Mouse (Mus musculus): ENCODE data around the gene Ggct. TPM values are rescaled to one million over a fixed set of nuclear protein-coding genes. Genes with fewer than 3 reads are reported as not detected.

Gene Ggct
- total RNA-seq (2021): 10 to 100 TPM; 33.3 to 42.4 TPM
- long read RNA-seq, experiment 1, transcript Ggct-202 (4 exons, 3,960 nt): major isoform, 9 of 10 reads
- long read RNA-seq, experiment 1, partial matches to known transcripts: 0 of 10 reads
- long read RNA-seq, experiment 1, other reads (novel, unspliced or antisense): 1 of 10 reads
- long read RNA-seq, experiment 2, transcript Ggct-202 (4 exons, 3,960 nt): major isoform, 19 of 21 reads
- long read RNA-seq, experiment 2, partial matches to known transcripts: 0 of 21 reads
- long read RNA-seq, experiment 2, other reads (novel, unspliced or antisense): 1 of 21 reads

GRCm38 (mm10) chr6:54992734-54993260 lies at the start of gene Ggct:
TSS of gene Ggct (minus strand) at chr6:54992950.
- DNase-seq (ENCODE audit: low spot score in 2 of 2): peak; percentile 92 to 95

DNA sequence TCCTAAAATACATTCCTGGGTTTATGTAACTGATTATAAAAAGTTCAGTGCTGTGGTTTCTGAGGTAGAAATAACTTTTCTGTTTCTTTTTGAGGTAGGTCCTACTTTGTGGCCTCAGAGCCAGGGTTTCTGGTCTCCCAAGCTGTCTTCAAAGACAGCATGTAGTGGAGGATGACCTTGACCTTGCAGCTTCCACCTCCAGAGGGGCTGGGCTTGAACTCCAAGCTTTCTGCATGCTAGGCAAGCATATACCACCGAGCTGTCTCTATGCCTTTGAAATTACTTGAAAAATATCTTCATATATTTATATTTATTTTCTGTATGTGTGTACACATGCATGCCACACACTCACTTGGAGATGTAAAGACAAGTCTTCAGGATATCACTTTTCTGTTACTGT lies 47.3 kb upstream of the Ggct start:
- no peak for DNase-seq (ENCODE audit: low spot score in 2 of 2)

DNA sequence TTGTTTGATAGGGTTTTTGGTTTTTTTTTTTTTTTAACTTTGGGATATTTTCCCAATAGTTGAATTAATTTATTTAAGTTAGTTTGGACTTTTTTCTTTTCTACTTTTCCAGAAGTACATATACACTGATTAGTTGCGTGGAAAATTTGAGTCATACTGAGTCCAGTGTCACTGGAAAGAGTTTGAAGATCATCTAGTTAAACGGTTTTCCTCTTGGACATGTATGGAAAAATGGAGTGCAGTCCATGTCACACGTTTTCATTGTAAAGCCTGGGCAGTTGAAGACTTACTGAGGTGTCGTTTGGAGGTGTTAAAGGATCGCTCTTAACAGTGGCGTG lies 46.7 kb upstream of the Ggct start:
- no peak for DNase-seq (ENCODE audit: low spot score in 2 of 2)

DNA sequence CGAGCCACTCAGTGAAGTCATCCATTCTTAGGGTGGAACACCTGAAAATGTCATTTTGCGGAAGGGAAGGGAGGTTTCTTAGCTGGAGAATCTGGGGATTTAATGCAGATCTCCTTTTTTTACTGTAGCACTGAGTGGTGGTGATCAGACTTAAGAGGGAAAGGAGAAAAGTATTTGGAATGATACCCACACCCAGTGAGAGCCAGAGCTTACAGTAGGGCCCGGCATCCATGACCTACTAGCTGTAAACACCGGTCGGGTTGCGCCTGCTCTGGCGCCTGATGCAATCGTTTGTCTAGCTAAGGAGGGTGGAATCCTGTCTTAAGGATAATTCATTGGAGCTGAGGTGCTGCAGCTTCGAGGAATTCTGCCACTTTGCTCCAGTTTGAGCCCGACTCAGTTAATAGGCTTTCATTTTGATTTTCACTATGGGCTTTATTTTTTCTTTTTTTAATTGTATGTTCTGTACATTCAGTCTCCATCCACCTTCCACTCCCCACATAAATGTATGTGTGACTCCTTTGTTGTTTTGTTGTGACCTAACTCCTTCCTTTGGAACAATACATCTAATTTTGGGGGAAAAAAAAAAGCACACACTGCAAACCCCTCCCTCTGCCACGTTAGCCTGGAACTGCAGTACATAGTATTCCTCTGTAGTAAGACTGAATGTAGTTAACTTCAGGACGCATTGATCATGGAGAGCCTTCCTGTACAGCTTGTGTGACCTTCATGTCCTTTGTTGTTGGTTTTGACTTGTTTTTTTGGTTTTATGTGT lies 46.1 kb upstream of the Ggct start:
- DNase-seq (ENCODE audit: low spot score in 2 of 2): no peak

- peak; percentile 80 to 88 for DNase-seq (ENCODE audit: low spot score in 2 of 2)
These were observed 45.3 kb upstream of the Ggct start, which contains the start of gene Gars for GRCm38 (mm10) chr6:55037799-55038670. TSS of gene Gars (plus strand) at chr6:55038007.

- DNase-seq (ENCODE audit: low spot score in 2 of 2): no peak
These were observed 44.0 kb upstream of the Ggct start for GRCm38 (mm10) chr6:55036731-55037130.

DNA sequence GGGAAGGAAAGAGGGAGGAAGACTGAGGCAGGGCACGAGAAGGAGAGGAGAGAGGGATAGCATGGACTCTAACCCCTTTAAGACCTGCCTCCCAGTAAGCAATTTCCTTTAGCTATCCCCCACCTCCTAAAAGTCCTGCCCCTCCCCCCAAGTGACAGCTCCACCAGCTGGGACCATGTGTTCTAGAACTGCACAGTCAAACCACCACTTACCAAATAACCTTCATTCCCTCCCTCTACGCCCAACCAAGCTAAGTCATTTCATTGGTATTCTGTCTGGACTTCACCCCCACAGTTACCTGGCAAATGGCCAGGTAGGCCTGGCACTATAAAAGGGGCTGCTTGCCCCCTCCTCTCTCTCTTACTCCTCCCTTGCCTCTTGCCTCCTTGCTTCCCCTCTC lies 34.9 kb upstream of the Ggct start:
- DNase-seq (ENCODE audit: low spot score in 2 of 2): no peak

- no peak for DNase-seq (ENCODE audit: low spot score in 2 of 2)
These were observed 29.1 kb upstream of the Ggct start for GRCm38 (mm10) chr6:55021806-55022205.

- no peak for DNase-seq (ENCODE audit: low spot score in 2 of 2)
These were observed 25.7 kb upstream of the Ggct start for GRCm38 (mm10) chr6:55018417-55018816.

- peak; percentile 45 to 75 for DNase-seq (ENCODE audit: low spot score in 2 of 2)
These were observed 24.2 kb upstream of the Ggct start for GRCm38 (mm10) chr6:55016710-55017583.

- peak in 1 of 2 experiments; percentile 53 for DNase-seq (ENCODE audit: low spot score in 2 of 2)
These were observed 23.5 kb upstream of the Ggct start for GRCm38 (mm10) chr6:55016236-55016635.

DNA sequence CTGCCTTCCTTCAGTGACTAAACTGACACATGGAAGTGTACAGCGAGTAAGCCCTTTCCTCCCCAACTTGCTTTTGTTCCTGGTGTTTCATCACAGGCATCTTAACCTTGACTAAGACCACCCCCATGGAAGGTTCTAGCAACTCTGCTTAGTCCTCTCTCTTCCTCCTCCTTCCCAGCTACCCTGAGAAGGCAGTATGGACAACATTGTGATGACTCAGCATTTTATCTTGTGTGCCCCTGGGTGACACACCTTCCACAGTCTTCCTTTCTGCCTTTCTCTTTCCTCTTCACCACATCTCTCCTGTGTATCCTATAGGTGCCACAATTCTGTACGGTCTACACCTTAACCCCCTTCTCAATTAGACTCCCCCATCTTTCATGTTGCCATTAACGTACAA lies 21.4 kb upstream of the Ggct start:
- DNase-seq (ENCODE audit: low spot score in 2 of 2): no peak

GRCm38 (mm10) chr6:55012516-55012915 lies 19.8 kb upstream of the Ggct start:
- DNase-seq (ENCODE audit: low spot score in 2 of 2): no peak

- DNase-seq (ENCODE audit: low spot score in 2 of 2): no peak
These were observed 17.8 kb upstream of the Ggct start for GRCm38 (mm10) chr6:55010330-55011091.

DNA sequence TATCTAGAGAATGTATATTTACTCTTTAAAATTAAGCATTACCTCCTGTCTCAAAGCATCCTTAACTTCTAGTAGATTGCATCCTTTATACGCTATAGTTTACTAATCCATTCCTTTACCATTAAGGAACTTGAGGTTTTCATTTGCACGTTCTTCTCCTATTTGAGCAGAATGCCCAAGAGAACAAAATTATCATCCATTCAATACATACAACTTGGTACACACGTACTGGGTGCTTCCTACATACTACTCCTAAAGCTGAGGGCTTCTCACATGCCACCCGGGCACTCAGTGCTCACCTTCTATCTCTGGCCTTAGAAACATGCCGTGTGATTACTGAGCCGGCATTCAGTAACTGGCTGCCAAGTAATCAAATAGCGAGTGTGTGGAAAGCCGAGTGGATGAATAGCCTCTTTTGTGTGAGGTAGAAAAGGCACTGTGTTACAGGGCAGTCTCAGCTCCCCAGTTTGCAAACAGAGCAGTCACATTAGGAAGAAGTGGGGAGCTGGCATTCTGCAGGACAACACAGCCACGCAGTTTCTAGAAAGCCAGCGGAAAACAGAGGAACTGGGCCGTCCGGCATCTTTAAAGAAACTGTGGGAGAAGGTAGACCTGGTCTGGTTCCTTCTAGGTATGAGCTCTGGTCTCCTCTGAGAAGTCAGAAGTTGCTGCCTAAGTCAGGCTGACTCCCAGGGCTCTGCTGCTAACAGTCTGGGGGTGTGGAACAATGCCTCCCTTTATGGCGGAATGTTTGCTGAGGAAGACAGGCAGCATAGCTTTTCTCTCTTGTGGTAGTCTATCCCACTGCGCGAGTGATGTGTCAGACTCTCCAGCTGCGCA lies 16.9 kb upstream of the Ggct start:
- DNase-seq (ENCODE audit: low spot score in 2 of 2): peak; percentile 15 to 26

DNA sequence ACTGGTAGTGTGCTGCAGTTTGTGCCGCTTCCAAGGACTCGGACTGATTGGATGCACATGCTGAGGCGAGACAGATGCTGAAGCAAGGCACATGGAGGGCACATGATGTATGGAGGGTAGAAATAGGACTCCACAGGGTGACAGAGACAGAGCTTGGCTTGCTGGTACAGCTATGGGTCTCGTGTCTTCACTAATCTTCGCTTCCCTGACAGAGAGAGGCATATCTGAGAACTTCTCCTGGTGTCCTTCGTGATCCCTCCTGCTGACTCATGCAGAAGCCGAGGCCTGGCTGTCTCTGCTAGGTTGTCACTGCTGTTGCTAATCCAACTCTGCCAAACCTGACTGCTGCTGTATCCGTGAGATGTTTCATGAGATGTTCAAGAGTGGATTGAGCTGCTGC lies 15.7 kb upstream of the Ggct start:
- no peak for DNase-seq (ENCODE audit: low spot score in 2 of 2)

DNA sequence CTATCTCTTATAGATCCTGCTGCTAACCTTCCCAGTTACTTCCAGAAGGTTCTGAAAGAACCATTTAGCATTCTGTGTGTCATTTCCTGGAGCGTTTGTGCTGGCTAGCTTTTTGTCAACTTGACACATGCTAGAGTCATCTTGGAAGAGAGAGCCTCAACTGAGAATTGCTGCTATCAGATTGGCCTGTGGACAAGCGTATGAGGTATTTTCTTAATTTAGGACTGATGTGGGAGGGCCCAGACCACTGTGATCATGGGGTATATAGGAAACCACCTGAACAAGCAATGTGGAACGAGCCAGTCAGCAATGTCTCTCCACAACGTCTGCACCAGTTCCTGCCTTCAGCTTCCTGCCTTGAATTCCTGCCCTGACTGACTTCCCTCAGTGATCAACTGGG lies 10.8 kb upstream of the Ggct start:
- DNase-seq (ENCODE audit: low spot score in 2 of 2): no peak

DNA sequence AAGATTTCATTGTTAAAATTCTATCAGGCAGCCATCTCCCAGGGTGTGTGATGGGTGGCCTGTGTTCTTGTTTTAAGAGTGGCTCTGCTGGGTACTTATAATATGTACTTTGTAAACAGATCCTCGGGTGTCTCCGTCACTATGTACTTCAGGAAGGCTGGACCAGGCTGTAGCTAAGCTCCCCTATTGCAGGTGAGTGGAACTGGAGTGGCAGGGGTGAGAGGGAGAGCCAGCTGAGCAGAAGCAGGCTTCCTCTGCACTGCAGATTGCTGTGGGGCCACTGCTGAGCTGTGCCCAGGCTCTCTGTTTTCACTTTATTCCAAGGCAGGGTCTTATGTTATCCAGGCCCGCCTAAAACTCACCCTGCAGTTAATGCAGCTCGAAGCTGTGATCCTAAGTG lies 9.7 kb upstream of the Ggct start:
- no peak for DNase-seq (ENCODE audit: low spot score in 2 of 2)

DNA sequence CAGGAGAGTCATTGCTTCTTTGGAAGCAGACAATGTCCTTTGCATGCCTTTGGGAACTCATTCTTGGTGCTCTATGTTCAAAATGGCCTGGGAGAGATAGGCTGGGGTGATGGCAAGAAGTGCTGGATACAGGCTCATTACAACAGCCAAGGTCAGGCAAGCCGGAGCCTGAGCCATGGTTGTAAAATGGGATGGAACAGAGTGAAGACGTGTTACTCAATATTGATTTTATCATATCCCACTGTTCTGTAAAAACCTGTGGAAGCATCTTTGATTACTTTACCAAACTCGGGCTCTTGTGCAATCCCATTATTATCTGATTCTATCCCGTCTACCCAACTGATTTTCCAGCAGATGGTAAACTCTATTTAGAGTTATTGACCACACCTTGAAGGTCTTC lies 8.6 kb upstream of the Ggct start:
- no peak for DNase-seq (ENCODE audit: low spot score in 2 of 2)

Measured in layer of hippocampus, postnatal 14 days (tissue).